Mouse (Mus musculus): ENCODE results near the gene Bcl2a1b.
"Not testable (repeated sequence)": the region's sequence is repeated elsewhere in the genome, so short reads cannot be mapped to it uniquely, and the experiment has no call there.

- TF ChIP-seq CTCF (IDR thresholded peaks at IDR 0.05); POLR2A (IDR thresholded peaks at IDR 0.05; ENCODE audit: insufficient read depth, low read depth, low read length); EP300 (IDR thresholded peaks at IDR 0.05; ENCODE audit: insufficient read depth, low read depth, low read length): not testable (repeated sequence)
Measured at GRCm38 (mm10) chr9:89197509-89197908, 1.5 kb upstream of the Bcl2a1b start.
